Mouse (Mus musculus): ENCODE results near the gene Cdt1.
A peak's percentile ranks its signal among the peaks of the same experiment; 100 is the strongest.

Cdt1 gene

DNA sequence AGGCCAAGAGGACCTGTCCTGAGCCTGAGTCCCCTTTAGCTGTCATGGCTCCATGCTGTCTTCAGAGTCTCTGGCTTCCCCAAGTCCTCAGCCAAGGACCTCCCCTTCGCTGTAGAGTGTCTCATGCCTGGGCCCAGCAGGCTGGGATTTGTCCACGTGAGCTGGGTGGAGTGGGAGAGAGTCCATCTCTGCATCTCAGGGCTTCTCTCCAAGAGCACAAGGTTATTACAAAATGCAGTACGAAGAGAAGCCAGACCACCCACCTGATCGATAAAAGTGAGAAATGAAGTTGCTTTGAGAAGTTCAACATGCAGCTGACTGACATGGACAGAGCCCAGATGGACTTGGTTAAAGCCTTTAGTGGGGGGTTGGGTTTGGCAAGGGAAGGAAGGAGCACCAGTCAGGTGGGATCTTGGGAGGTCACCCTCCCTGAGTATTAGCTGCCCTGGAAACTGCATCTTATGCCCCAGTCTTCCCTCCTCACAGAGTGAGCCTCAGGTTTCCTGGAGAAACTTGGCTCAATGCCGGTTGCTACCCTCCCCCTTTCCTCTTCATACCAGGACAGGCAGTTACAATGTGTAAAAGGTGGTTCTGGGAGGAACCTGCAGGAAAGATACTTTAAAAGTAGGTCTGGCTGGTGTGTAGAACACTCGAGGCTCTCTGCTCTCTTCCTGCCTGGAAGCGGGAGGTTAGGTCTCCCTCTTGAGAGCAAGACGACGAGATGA lies 48.5 kb downstream of the Cdt1 start:
- no peak for DNase-seq

DNA sequence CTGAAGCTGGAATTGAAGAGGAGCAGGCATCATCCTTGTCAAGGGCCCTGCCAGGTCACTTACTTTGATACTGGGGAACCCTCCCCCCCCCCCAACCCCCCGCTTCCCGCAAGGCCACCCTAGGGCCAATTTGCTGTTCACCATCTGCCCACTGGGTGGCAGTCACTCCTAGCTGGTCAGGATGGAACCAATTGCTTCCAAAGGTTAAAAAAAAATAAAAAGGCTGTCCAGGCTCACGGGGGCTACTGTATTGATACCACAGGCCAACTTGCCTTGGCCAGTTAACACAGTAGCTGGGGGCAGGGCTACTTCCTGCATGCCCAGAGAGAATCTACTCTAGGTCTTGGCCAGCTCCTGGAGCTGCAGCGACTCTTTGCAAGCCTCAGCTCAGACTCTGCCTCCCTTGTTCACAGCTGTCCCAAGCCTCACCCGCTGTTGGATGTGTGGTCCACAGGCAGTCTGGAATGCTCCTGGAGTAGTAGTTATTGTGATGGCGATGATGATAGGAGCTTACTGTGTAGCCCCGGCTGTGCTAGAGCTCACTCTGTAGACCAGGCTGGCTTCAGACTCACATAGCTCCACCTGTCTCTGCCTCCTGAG lies 50.2 kb downstream of the Cdt1 start:
- peak; percentile 26 to 57 for DNase-seq

GRCm38 (mm10) chr8:122618660-122619378 lies 51.0 kb downstream of the Cdt1 start:
- no peak for DNase-seq

DNA sequence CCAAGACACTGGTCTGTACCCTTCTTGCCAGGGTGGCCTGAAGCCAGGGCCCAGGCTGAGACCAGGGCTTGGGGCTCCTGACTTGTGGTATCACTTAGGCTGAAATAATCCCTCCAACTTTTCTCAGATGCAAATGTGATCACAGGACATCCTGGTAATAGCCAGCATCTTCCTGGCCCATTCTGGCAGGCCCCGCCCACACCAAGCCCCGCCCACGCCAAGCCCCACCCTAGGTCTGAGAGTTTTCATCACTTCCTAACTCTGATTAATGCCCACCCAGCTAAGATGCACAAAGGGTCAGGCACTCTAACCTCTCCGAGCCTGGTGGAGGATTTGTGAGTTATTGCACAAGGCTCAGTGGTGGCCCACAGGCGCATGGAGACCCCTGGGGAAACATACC lies 52.6 kb downstream of the Cdt1 start:
- no peak for DNase-seq

GRCm38 (mm10) chr8:122622727-122623126 lies 54.9 kb downstream of the Cdt1 start, which contains the start of gene Pabpn1l:
Gene Pabpn1l (minus strand): TSS chr8:122622739.
- no peak for DNase-seq

Data from thymus, adult 18-20 months (tissue).